Mouse (Mus musculus): Measurements from ENCODE around the gene Ptk7. TPM values are rescaled to one million over a fixed set of nuclear protein-coding genes. Genes with fewer than 3 reads are reported as not detected.

Ptk7 gene
- total and polyA plus RNA-seq, 3 experiments, result 0.01 to 0.05 TPM; not detected in 1

GRCm38 (mm10) chr17:46651755-46652547 lies 22.6 kb upstream of the Ptk7 start:
- DNase-seq (ENCODE audit: low spot score) (no peak), ATAC-seq (ENCODE audit: extremely low read depth, insufficient number of reproducible peaks, low FRiP score, poor library complexity, severe bottlenecking) (no peak)
- peaks cover 64% of the 10 kb centered on the region for H3K4me1 ChIP-seq (ENCODE audit: insufficient read depth, low read depth, low read length)
- peak overlapping the region; percentile 84 for H3K4me3 ChIP-seq (ENCODE audit: low read depth, low read length)
- no peaks in the 10 kb centered on the region for H3K9me3 ChIP-seq (replicated peaks)
- peaks cover 87% of the 10 kb centered on the region for H3K36me3 ChIP-seq (replicated peaks)
- no peaks in the 10 kb centered on the region for H3K27me3 ChIP-seq (ENCODE audit: insufficient read depth, low read length)
- TF ChIP-seq TAL1 (conservative IDR thresholded peaks at IDR 0.05; ENCODE audit: low read depth, low read length) (no peak), POLR2AphosphoS5 (IDR thresholded peaks at IDR 0.05; ENCODE audit: insufficient replicate concordance, low read depth, low read length) (no peak), GATA2 (IDR thresholded peaks at IDR 0.05; ENCODE audit: borderline replicate concordance, low read depth, low read length) (no peak)

- peaks cover 65% of the 10 kb centered on the region for H3K4me1 ChIP-seq (ENCODE audit: insufficient read depth, low read depth, low read length)
- no peak for ATAC-seq (ENCODE audit: extremely low read depth, insufficient number of reproducible peaks, low FRiP score, poor library complexity, severe bottlenecking)
- H3K27me3 ChIP-seq (ENCODE audit: insufficient read depth, low read length), result no peaks in the 10 kb centered on the region
- H3K36me3 ChIP-seq (replicated peaks), result peaks cover 80% of the 10 kb centered on the region
- H3K9me3 ChIP-seq (replicated peaks), result no peaks in the 10 kb centered on the region
- TF ChIP-seq GATA1 (IDR thresholded peaks at IDR 0.05; ENCODE audit: borderline replicate concordance, low read length) (no peak), POLR2AphosphoS5 (IDR thresholded peaks at IDR 0.05; ENCODE audit: insufficient replicate concordance, low read depth, low read length) (no peak), CTCF (IDR thresholded peaks at IDR 0.05; ENCODE audit: low read depth, low read length) (no peak), TAL1 (conservative IDR thresholded peaks at IDR 0.05; ENCODE audit: low read depth, low read length) (no peak), GATA2 (IDR thresholded peaks at IDR 0.05; ENCODE audit: borderline replicate concordance, low read depth, low read length) (no peak)
- peak overlapping the region; percentile 84 for H3K4me3 ChIP-seq (ENCODE audit: low read depth, low read length)
- no peak for DNase-seq (ENCODE audit: low spot score)
Observed at GRCm38 (mm10) chr17:46651292-46651691, 22.0 kb upstream of the Ptk7 start.

- Histone ChIP-seq H3K4me3 (ENCODE audit: low read depth, low read length) (peak within 1 kb of the TSS; percentile 84), H3K9me3 (replicated peaks) (no peaks in the 10 kb centered on the region), H3K4me1 (ENCODE audit: insufficient read depth, low read depth, low read length) (peaks cover 67% of the 10 kb centered on the region), H3K36me3 (replicated peaks) (peaks cover 71% of the 10 kb centered on the region), H3K27me3 (ENCODE audit: insufficient read depth, low read length) (no peaks in the 10 kb centered on the region)
- DNase-seq (ENCODE audit: low spot score) (peak; percentile 100), ATAC-seq (ENCODE audit: extremely low read depth, insufficient number of reproducible peaks, low FRiP score, poor library complexity, severe bottlenecking) (peak; percentile 70; the same call in 1 of the 2 replicates)
- TF ChIP-seq TAL1 (conservative IDR thresholded peaks at IDR 0.05; ENCODE audit: low read depth, low read length), result no peak
Observed at GRCm38 (mm10) chr17:46650232-46651031, 21.1 kb upstream of the Ptk7 start, which contains the start of gene Cul7. Cul7 (plus strand) TSS chr17:46650337.

- no peak for DNase-seq (ENCODE audit: low spot score)
- no peaks in the 10 kb centered on the region for H3K27me3 ChIP-seq (ENCODE audit: insufficient read depth, low read length)
- peak overlapping the region; percentile 84 for H3K4me3 ChIP-seq (ENCODE audit: low read depth, low read length)
- TF ChIP-seq CTCF (IDR thresholded peaks at IDR 0.05; ENCODE audit: low read depth, low read length) (no peak), TAL1 (conservative IDR thresholded peaks at IDR 0.05; ENCODE audit: low read depth, low read length) (no peak), GATA2 (IDR thresholded peaks at IDR 0.05; ENCODE audit: borderline replicate concordance, low read depth, low read length) (no peak), POLR2AphosphoS5 (IDR thresholded peaks at IDR 0.05; ENCODE audit: insufficient replicate concordance, low read depth, low read length) (no peak), GATA1 (IDR thresholded peaks at IDR 0.05; ENCODE audit: borderline replicate concordance, low read length) (no peak)
- H3K36me3 ChIP-seq (replicated peaks), result peaks cover 67% of the 10 kb centered on the region
- no peaks in the 10 kb centered on the region for H3K9me3 ChIP-seq (replicated peaks)
- ATAC-seq (ENCODE audit: extremely low read depth, insufficient number of reproducible peaks, low FRiP score, poor library complexity, severe bottlenecking), result no peak
- H3K4me1 ChIP-seq (ENCODE audit: insufficient read depth, low read depth, low read length), result peaks cover 73% of the 10 kb centered on the region
Observed at GRCm38 (mm10) chr17:46649811-46650210, 20.5 kb upstream of the Ptk7 start.

GRCm38 (mm10) chr17:46648436-46648835 lies 19.1 kb upstream of the Ptk7 start:
- no peaks in the 10 kb centered on the region for H3K9me3 ChIP-seq (replicated peaks)
- ATAC-seq (ENCODE audit: extremely low read depth, insufficient number of reproducible peaks, low FRiP score, poor library complexity, severe bottlenecking), result no peak
- peaks cover 75% of the 10 kb centered on the region for H3K4me1 ChIP-seq (ENCODE audit: insufficient read depth, low read depth, low read length)

GRCm38 (mm10) chr17:46647279-46647678 lies 18.0 kb upstream of the Ptk7 start:
- Histone ChIP-seq H3K9me3 (replicated peaks) (no peaks in the 10 kb centered on the region), H3K36me3 (replicated peaks) (peaks cover 42% of the 10 kb centered on the region), H3K27me3 (ENCODE audit: insufficient read depth, low read length) (no peaks in the 10 kb centered on the region), H3K4me1 (ENCODE audit: insufficient read depth, low read depth, low read length) (peaks cover 67% of the 10 kb centered on the region), H3K4me3 (ENCODE audit: low read depth, low read length) (peak overlapping the region; percentile 94; the same call in 1 of the 2 replicates)
- DNase-seq (ENCODE audit: low spot score) (no peak), ATAC-seq (ENCODE audit: extremely low read depth, insufficient number of reproducible peaks, low FRiP score, poor library complexity, severe bottlenecking) (no peak)
- TF ChIP-seq POLR2AphosphoS5 (IDR thresholded peaks at IDR 0.05; ENCODE audit: insufficient replicate concordance, low read depth, low read length) (no peak), TAL1 (conservative IDR thresholded peaks at IDR 0.05; ENCODE audit: low read depth, low read length) (no peak), GATA2 (IDR thresholded peaks at IDR 0.05; ENCODE audit: borderline replicate concordance, low read depth, low read length) (no peak), CTCF (IDR thresholded peaks at IDR 0.05; ENCODE audit: low read depth, low read length) (no peak), GATA1 (IDR thresholded peaks at IDR 0.05; ENCODE audit: borderline replicate concordance, low read length) (no peak)

More at GRCm38 (mm10) chr17:46648436-46648835, 19.1 kb upstream of the Ptk7 start:
- Histone ChIP-seq H3K4me3 (ENCODE audit: low read depth, low read length) (no peak overlapping the region), H3K27me3 (ENCODE audit: insufficient read depth, low read length) (no peaks in the 10 kb centered on the region), H3K36me3 (replicated peaks) (peaks cover 53% of the 10 kb centered on the region)
- no peak for DNase-seq (ENCODE audit: low spot score)
- no peak for TF ChIP-seq GATA1 (IDR thresholded peaks at IDR 0.05; ENCODE audit: borderline replicate concordance, low read length)
- no peak for TF ChIP-seq POLR2AphosphoS5 (IDR thresholded peaks at IDR 0.05; ENCODE audit: insufficient replicate concordance, low read depth, low read length)
